Mouse (Mus musculus) adrenal gland, postnatal 25 days (tissue): Measurements from ENCODE around the gene 4930578C19Rik. TPM values are rescaled to one million over a fixed set of nuclear protein-coding genes. Genes with fewer than 3 reads are reported as not detected.
"Not testable (repeated sequence)": the region's sequence is repeated elsewhere in the genome, so short reads cannot be mapped to it uniquely, and the experiment has no call there.

Experiments
- DNase-seq: peaks from one replicate; pipeline ENCODE4 v3.0.0; 2021; ENCODE audit warnings: mixed read lengths
- long read RNA-seq: library from polyadenylated mRNA; stranded (forward); transcript quantifications from one replicate; pipeline ENCODE4 v2.0.0, GENCODE M21; 2021
- total RNA-seq: library from RNA; stranded (reverse); gene quantifications from 2 replicates; pipeline ENCODE4 v1.2.3, GENCODE M21; 2021

The 4930578C19Rik gene
- 0.61 and 0.86 TPM in 2 replicates for total RNA-seq
- long read RNA-seq, result 0 reads

DNA sequence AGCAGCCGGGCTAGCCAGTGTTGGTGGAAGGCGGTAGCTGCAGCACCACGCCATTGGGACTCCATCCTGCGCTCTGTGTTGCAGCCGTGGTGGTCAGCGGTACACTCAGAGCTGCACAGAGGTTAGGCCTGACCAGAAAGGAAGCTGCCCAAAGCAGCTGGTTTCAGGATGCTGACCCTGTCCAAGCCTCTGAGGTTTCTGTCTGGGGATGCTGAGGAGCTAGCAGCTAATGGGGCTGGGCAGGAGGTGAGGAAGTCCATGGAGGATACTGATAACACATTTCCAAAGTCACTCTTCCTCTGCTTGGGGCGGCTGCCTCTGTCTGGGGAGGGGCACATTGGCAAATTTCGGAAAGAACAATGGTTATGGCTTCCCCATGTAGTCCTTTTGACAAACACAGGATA lies at the start of gene 4930578C19Rik:
4930578C19Rik (minus strand) TSS at position 200 of the 404 bp plus-strand sequence.
- no peak for DNase-seq

DNA sequence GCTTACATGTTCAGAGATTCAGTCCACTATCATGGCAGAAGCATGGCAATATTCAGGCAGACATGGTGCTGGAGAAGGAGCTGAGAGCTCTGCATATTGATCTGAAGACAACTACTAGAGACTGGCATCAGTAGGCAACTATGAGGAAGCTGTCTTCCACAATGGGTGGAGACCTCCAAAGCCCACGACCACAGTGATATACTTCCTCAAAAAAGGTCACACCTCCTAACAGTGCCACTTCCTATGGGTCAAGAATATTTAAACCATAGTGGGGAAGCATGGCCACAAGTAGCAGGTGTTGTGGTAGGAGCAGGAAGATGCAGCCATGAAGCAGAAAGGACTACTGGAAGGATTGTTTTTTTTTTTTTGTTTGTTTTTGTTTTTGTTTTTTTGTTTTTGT lies 6.5 kb upstream of the 4930578C19Rik start:
- no peak for DNase-seq

DNA sequence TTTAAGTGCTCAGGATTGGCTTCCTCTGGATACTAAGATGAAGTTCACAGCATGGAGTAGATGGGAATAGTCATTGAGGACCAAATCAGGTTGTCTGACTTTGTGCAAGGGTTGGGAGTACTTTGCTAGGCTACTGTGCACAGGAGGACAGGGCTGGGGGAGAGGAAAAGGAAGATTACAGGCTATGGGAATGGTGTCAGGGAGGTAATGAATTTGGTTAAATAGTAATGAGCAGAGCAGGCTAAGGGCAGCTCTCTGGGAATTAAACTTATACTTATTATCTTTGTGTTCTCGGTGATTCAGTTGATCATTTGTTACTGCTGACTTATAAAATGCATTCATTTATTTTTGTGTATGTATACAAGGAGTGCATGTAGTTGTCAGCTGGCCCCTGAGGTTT lies 1.7 kb upstream of the 4930578C19Rik start:
- DNase-seq, result no peak

DNA sequence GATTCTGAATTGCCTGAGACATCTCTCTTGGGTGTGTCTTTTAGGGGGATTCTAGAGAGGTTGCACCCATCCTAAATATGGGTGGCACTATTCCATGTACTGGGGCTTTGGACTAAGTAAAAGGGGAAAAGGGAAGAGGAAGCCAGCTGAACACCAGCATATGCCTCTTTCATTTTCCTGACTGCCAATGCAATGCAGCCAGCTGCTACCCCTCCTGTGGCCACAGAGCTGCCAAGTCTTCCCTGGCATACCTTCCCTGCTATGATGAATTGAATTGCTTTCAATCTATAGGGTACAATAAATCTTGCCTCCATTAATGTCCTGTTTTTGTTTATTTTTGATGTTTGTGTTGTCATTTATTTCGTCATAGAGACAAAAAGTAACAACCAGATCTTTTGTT lies 9.6 kb downstream of the 4930578C19Rik start:
- DNase-seq, result no peak

DNA sequence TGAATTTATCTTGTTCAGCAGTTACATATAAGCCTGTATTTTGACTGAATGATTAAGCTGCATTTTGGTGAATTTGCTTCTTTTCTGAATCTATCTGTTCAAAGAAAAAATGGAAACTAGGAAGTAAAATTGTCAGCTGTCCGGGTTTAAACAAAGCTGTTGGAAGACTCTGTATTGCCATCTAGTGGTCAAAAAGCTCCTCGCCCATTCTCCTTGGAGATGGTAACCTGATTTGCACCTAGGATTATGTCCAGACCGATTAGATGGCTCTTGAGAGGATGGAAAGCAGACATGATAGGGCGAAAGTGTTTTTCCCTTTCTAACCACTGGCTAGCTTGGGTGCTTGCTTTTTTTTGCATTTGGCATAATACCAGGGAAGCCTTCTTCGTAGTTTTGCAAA lies 19.1 kb downstream of the 4930578C19Rik start:
- peak; percentile 10 for DNase-seq

DNA sequence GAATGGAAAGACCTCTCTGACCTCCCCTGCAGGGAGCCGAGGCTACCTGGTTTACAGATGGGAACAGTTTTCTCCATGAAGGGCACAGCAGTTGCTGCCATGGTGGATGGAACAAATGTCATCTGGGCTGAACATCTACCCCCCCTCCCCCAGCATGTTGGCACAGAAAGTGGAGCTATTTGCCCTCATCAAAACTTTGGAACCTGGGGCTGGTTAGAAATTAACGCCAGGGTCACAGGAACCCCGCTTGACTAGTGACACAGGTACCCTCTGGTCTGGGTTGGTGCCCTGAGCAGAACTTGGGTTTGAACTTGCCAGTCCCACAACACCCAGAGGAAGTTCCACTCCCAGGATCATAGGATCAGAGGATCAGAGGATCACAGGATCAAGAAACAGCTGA lies 35.7 kb downstream of the 4930578C19Rik start:
- DNase-seq, result no peak

DNA sequence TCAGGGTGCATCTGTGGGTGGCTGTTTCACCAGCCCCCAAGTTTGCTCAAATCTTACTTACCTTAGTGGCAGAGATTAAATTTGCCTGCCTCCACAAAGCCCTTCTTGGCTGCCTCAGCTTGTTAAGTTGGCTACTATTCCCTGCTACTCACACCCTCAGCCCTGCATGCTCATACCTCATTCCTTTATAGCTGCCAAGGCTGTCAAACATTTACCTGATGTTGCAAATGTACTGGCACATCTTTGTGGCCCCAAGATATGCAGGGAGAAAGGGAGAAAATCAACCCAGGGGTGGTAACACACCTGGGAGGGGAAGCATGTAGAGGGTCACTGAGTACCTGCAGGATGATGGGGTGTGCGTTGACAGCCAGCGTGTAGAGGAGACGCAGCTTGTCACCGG lies 38.0 kb downstream of the 4930578C19Rik start:
- no peak for DNase-seq

DNA sequence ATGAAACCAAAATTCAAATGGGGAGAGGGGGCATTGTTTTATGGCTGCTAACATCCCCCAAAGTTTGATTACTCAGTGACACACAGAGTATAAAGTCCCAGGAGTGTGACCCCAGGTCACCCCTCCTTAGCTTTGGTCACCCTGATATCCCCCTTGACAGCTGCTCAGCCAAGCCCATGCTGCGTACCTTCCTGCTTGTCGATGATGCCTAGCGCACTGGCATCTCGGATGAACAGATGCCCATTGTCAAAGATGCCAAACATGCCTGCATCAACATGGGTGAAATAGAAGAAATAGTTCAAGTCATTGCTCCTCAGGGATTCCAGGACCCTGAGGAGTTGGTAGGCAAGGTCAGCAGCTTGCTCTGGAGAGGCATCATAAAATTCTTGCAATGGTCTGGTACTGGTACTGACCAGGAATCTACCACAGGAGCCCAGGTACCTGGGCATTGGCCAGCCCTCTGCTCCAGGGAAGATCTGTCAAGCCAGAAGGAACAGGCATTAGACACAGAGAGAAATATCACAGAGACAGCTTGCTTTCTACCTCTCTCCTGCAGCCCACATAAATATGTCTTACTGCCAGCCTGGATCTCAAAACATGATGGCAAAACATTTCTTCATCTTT lies 40.9 kb downstream of the 4930578C19Rik start:
- DNase-seq, result no peak

DNA sequence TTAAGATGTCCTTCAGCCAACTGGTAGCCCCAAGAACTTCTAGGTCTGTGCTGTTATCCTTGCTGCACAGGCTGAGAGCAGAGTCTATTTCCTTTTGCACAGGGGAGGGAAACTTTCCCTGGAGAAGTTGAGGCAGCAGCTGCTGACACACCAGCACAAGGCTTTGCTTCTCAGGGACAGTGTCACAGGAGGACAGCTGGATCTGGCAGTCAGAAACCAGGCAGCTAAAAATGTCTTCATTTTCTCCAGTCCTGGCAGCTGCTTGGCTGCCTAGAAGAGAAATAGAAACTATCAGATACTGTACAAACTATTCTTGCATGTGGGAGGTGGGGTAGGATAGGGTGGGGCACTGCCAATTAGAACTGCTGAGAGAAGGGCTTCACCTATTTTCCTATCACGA lies 42.2 kb downstream of the 4930578C19Rik start:
- no peak for DNase-seq

DNA sequence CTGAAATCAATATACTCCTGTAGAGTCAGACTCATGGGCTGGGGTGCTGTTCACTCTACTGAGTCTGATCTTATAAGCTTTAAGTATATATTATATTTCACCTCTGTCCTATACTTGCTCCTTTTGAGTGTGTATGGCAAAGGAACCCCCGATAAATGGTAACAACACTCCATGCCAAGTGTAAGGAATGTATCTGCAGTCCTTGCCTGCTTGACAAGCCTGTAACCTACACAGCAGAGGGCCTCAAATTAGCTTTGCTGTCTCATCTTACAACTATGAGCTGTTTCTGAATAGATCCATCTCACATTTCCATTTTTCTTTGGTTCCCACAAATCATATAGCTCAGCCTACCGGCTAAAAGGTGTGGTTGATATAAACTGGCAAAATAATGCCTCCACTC lies 46.6 kb downstream of the 4930578C19Rik start:
- no peak for DNase-seq

DNA sequence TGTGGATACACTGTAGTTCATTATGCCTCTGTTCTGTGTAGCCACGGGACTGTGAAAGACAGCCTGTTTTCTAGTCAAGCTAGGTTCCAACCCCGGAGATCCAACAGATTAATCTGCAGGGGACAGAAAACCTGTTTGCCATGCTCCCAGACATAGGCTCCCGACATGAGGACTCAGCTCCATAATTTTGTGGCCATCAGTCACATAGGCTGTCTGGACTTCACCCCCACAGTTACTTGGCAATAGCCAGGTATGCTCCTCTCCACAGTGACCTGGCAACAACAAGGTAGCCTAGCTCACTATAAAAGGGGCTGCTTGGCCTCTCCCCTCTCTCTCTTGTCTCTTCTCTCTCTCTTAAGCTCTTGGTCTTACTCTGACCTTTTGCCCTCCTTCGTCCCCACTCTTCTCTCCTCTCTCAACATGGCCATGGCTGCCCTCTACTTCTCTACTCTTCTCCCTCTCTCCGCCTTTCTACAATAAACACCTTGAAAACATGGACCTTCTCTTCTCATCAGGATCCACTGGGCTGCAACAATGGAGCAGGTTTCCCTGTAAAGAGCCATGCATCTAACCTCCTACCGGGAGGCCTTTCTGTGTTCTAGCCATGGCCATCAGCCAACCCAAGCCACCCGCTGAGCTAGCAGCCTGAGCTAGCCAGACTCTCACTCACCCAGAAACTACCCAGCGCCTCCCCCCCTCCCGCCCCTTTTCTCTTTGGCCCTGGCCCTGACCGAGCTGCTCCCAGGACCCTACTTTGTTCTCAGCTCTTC lies 49.9 kb downstream of the 4930578C19Rik start:
- DNase-seq, result no peak

DNA sequence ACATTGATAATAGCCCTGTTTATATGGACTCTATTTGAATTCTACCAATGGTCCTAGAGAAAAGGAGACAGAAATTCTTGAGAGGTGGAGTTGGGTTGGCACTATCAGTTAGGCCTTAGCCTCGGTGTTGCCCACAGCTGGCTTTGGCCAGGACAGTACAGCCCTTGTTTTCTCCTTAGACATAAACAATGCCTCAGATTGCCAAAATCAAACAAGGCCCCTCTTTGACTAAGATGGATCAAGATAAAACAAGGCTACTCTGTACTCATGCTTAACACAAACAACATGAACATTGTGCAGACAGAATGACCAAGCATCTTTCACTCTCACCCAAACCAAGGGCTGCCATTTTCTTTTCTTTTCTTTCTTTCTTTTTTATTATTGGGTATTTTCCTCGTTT lies 51.6 kb downstream of the 4930578C19Rik start:
- DNase-seq, result no peak

DNA sequence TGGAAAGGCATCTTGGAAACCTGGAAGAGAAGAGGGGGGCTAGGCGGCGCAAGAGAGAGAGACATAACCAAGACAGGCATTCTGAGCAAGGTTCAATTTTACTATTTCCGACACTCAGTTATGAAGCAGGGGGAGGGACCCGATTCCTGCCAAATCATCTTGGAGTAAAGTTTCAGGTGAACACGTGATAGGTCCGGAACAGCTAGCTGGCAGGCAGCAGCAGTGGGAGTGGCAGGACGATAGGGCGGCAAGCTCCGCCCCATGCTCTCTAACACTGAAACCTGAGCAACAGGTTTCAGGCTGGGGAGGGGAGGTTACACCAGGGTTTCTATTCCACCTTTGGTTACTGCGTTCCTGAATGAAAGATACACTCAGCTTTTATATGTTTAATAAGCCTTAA lies 58.9 kb downstream of the 4930578C19Rik start:
- no peak for DNase-seq

DNA sequence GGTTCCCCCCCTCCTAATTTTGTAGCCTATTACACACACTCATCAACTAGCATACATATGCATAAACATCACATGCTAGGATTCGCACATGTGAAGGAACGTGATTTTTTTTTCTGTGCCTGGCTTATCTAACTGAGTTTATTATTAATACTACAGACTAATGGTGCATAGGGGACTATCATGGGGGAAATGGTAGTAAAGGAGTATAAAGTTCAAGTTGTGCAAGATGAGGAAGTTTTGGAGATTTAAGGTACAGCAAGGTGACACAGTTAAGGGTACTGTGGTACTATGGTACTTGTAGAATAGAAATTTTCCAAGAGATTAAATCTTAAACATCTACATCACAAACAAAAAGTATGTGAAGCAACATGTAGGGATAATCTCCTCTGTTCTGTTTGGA lies 64.5 kb downstream of the 4930578C19Rik start:
- DNase-seq, result no peak

DNA sequence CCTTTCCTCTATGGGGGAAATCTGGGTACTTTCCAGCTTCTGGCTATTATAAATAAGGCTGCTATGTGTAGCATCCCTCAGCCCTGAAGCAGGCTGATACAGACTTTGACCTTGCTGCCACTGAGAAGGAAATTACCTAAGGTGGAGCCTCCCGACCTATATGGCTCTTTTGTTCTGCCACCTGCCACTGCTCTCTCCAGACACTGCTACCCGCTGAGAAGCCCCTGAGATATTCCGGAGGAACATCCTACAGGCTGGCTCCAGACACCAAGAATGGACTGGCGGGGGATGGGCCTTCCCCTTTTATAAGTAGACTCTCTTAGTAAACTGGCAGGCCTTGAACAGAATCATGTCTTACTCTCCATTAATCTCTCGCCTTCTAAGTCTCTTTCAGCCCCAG lies 77.0 kb downstream of the 4930578C19Rik start:
- DNase-seq, result not testable (repeated sequence)
